Mouse (Mus musculus) cerebellum, adult 2 months (tissue): ENCODE results near the gene Pfkfb4. TPM values are rescaled to one million over a fixed set of nuclear protein-coding genes. Genes with fewer than 3 reads are reported as not detected.

ENCODE experiments used
- DNase-seq, 2 experiments: peaks; one replicate each; pipeline ENCODE4 v3.0.0; 2021
- H3K27ac ChIP-seq: fragments of 200-500 bp; 2 replicates; pipeline ENCODE4 v1.5.1; 2012; ENCODE audit warnings: low read length, control low read depth, inconsistent platforms; ENCODE audit not compliant: insufficient read depth
- H3K27me3 ChIP-seq: fragments of 200-500 bp; 2 replicates; pipeline ENCODE4 v1.6.1; 2012; ENCODE audit warnings: inconsistent platforms, mild to moderate bottlenecking, low read length, moderate library complexity; ENCODE audit not compliant: control insufficient read depth, insufficient read depth
- H3K4me1 ChIP-seq: fragments of 200-500 bp; 2 replicates; pipeline ENCODE4 v1.6.1; 2011; ENCODE audit warnings: low read length; ENCODE audit not compliant: control insufficient read depth, insufficient read depth
- H3K4me3 ChIP-seq: fragments of 200-500 bp; replicated peaks from 2 replicates; pipeline ENCODE3; 2011; ENCODE audit warnings: mild to moderate bottlenecking, low read depth, low read length, control low read depth; ENCODE audit not compliant: insufficient read depth
- CTCF ChIP-seq: fragments of 200-500 bp; IDR thresholded peaks from 2 replicates; pipeline ENCODE4 v1.5.1; 2011; ENCODE audit warnings: low read depth, mild to moderate bottlenecking, control low read depth, low read length, moderate library complexity, borderline replicate concordance; ENCODE audit not compliant: insufficient read depth
- POLR2A ChIP-seq: fragments of 200-500 bp; IDR thresholded peaks from 2 replicates; pipeline ENCODE4 v1.6.1; 2011; ENCODE audit warnings: low read length, control low read depth, borderline replicate concordance; ENCODE audit not compliant: insufficient read depth
- WGBS: fragments of 180-500 bp; shearing (Covaris S2); methylation state at CpG from one replicate; pipeline ENCODE4 v1.1.7; 2018; 5-methylcytosine and 5-hydroxymethylcytosine counted together
- polyA plus RNA-seq: library from polyadenylated mRNA; depleted of rRNA; stranded (reverse); fragments of >200 nt; gene quantifications from 2 replicates; pipeline ENCODE4 v1.2.3, GENCODE M21; 2012; rRNA removed

Pfkfb4 gene
- 17.5 and 20.1 TPM in 2 replicates for polyA plus RNA-seq

- WGBS = 2% methylated on average over 31 of the region's 31 CpGs
- DNase-seq = peak; percentile 90 to 97
- no peaks in the 10 kb centered on the region for H3K4me1 ChIP-seq
- no peaks in the 10 kb centered on the region for H3K27me3 ChIP-seq
- peak within 1 kb of the TSS; percentile 8; the same call in 1 of the 2 replicates for H3K27ac ChIP-seq
- TF ChIP-seq CTCF = no peak
- TF ChIP-seq POLR2A = peak; percentile 57; the same call in 1 of the 2 replicates
- H3K4me3 ChIP-seq = peak within 1 kb of the TSS; percentile 85
Measured at GRCm38 (mm10) chr9:108991428-108992084, at the start of gene Pfkfb4. Pfkfb4 (plus strand) TSS chr9:108991778.

GRCm38 (mm10) chr9:108945111-108945510 is 46.5 kb upstream of the Pfkfb4 start:
- 77% methylated on average over 9 of the region's 9 CpGs for WGBS
- no peak overlapping the region for H3K27ac ChIP-seq
- TF ChIP-seq POLR2A = no peak
- no peaks in the 10 kb centered on the region for H3K27me3 ChIP-seq
- peaks cover 25% of the 10 kb centered on the region for H3K4me1 ChIP-seq
- DNase-seq = no peak
- no peak overlapping the region for H3K4me3 ChIP-seq

GRCm38 (mm10) chr9:108945608-108946007 is 46.0 kb upstream of the Pfkfb4 start:
- Histone ChIP-seq H3K27me3 (no peaks in the 10 kb centered on the region), H3K27ac (no peak overlapping the region), H3K4me1 (peaks cover 29% of the 10 kb centered on the region), H3K4me3 (no peak overlapping the region)
- DNase-seq = no peak
- whole genome bisulfite sequencing = 82% methylated on average over 5 of the region's 5 CpGs
- TF ChIP-seq CTCF = no peak

GRCm38 (mm10) chr9:108949231-108949966 is 42.2 kb upstream of the Pfkfb4 start:
- Histone ChIP-seq H3K4me1 (peaks cover 24% of the 10 kb centered on the region), H3K27me3 (no peaks in the 10 kb centered on the region), H3K4me3 (no peak overlapping the region), H3K27ac (peak overlapping the region; percentile 25)
- TF ChIP-seq CTCF = no peak
- WGBS = 44% methylated on average over 13 of the region's 13 CpGs
- DNase-seq = peak; percentile 60 to 62

GRCm38 (mm10) chr9:108949967-108950728 is 41.4 kb upstream of the Pfkfb4 start:
- H3K4me1 ChIP-seq = peaks cover 26% of the 10 kb centered on the region
- H3K4me3 ChIP-seq = no peak overlapping the region
- no peaks in the 10 kb centered on the region for H3K27me3 ChIP-seq
- DNase-seq = peak; percentile 54 to 61
- WGBS = 21% methylated on average over 9 of the region's 9 CpGs
- peak overlapping the region; percentile 25 for H3K27ac ChIP-seq
- no peak for TF ChIP-seq POLR2A
- no peak for TF ChIP-seq CTCF

- Histone ChIP-seq H3K27me3 (no peaks in the 10 kb centered on the region), H3K4me1 (peaks cover 34% of the 10 kb centered on the region), H3K27ac (no peak within 1 kb of the TSS), H3K4me3 (no peak within 1 kb of the TSS)
- DNase-seq = no peak
- whole genome bisulfite sequencing = 13% methylated on average over 15 of the region's 15 CpGs
- no peak for TF ChIP-seq POLR2A
- no peak for TF ChIP-seq CTCF
Measured at GRCm38 (mm10) chr9:108953081-108953636, 38.4 kb upstream of the Pfkfb4 start, which contains the start of gene Col7a1. Col7a1 (plus strand) TSS chr9:108953586.

- peak in 1 of 2 experiments; percentile 25 for DNase-seq
- 73% methylated on average over 11 of the region's 11 CpGs for WGBS
- H3K27ac ChIP-seq = no peak overlapping the region
- H3K4me1 ChIP-seq = peaks cover 16% of the 10 kb centered on the region
- H3K4me3 ChIP-seq = no peak overlapping the region
- no peaks in the 10 kb centered on the region for H3K27me3 ChIP-seq
- TF ChIP-seq CTCF (no peak), POLR2A (no peak)
Measured at GRCm38 (mm10) chr9:108955241-108955640, 36.3 kb upstream of the Pfkfb4 start.
